27 mouse cellular contexts compared by ENCODE assay signal in genomic region chr8:86401946-86402345, GRCm38 (mm10).
DNase-seq lines count a peak whose midpoint lies in the region; ATAC-seq and TF ChIP-seq lines count a peak whose summit lies in the region.
"Had no signal": no experiment of that assay in that cellular context is flagged by ENCODE, and none has a peak within 500 bp of the region (broad histone marks: within the 10 kb centered on the region; RNA-seq: fewer than 3 reads in every experiment).

No protein-coding gene starts in this region.

- peak; percentile 73 for DNase-seq in heart, adult 11 months
- peak; percentile 37 for DNase-seq in midbrain, embryonic 14.5 days
- peak; percentile 84 for DNase-seq in brain, embryonic 14.5 days (ENCODE audit: low read depth)
- no peak for DNase-seq in urinary bladder, postnatal 4 days (ENCODE audit: low spot score in 2 of 2)
- no peak for DNase-seq in layer of hippocampus, adult 11-12 months (ENCODE audit: low spot score)
- DNase-seq: adrenal gland, adult 8-10 months; cerebellum, adult 8-10 months; cerebellum, postnatal 25 days; gastrocnemius, postnatal 14 days; heart, postnatal 36 days; kidney, adult 11 months; kidney, postnatal 14 days; lung, postnatal 36 days; right cerebral cortex, postnatal 4 days; thymus, adult 18-20 months; thymus, postnatal 25 days had no signal

- 84% methylated on average over 2 of the region's 2 CpGs for WGBS in heart, embryonic 11.5 days (ENCODE audit: insufficient replicate concordance)
- WGBS in midbrain, embryonic 14.5 days, result 67% methylated on average over 2 of the region's 2 CpGs
- WGBS in midbrain, embryonic 13.5 days, result 83% methylated on average over 2 of the region's 2 CpGs

- no peaks in the 10 kb centered on the region for H3K4me1 ChIP-seq in heart, embryonic 11.5 days (ENCODE audit: control insufficient read depth, insufficient read depth, low read length)
- 0 out of 2 replicates have a peak, but pooled peaks cover 4% of the 10 kb centered on the region for H3K4me1 ChIP-seq in midbrain, embryonic 14.5 days (ENCODE audit: control insufficient read depth, insufficient read depth, low read length)
- peaks cover 8% of the 10 kb centered on the region; the same call in 1 of the 2 replicates for H3K4me1 ChIP-seq in midbrain, embryonic 13.5 days (replicated peaks)
- H3K4me1 ChIP-seq: heart, embryonic 10.5 days; megakaryocyte, embryonic 14.5 days; midbrain, embryonic 12.5 days had no signal

- no peaks in the 10 kb centered on the region for H3K27me3 ChIP-seq in heart, embryonic 11.5 days (ENCODE audit: control insufficient read depth, insufficient read depth, low read length)
- H3K27me3 ChIP-seq in midbrain, embryonic 14.5 days (ENCODE audit: control insufficient read depth, insufficient read depth, low read length), result no peaks in the 10 kb centered on the region
- H3K27me3 ChIP-seq in midbrain, embryonic 13.5 days, result no peaks in the 10 kb centered on the region
- H3K27me3 ChIP-seq: limb, embryonic 13.5 days; megakaryocyte, embryonic 14.5 days; midbrain, embryonic 12.5 days had no signal

- TF ChIP-seq POLR2A in brain, embryonic 14.5 days (IDR thresholded peaks at IDR 0.05; ENCODE audit: borderline replicate concordance, extremely low read depth, insufficient read depth, insufficient read length, poor library complexity, severe bottlenecking), result no peak

- no peak for TF ChIP-seq CTCF in brain, embryonic 14.5 days (IDR thresholded peaks at IDR 0.05; ENCODE audit: borderline replicate concordance, extremely low read depth, insufficient read depth, insufficient read length)

- no peak overlapping the region for H3K4me2 ChIP-seq in heart, embryonic 11.5 days
- H3K4me2 ChIP-seq in midbrain, embryonic 14.5 days (ENCODE audit: low read length), result no peak overlapping the region
- no peak overlapping the region for H3K4me2 ChIP-seq in midbrain, embryonic 13.5 days (replicated peaks)
- H3K4me2 ChIP-seq: limb, embryonic 13.5 days; liver, embryonic 11.5 days; midbrain, embryonic 12.5 days had no signal

- ATAC-seq in heart, embryonic 11.5 days (replicated peaks; ENCODE audit: insufficient number of reproducible peaks, low FRiP score, low TSS enrichment), result no peak
- ATAC-seq in midbrain, embryonic 14.5 days (ENCODE audit: low FRiP score, low TSS enrichment), result no peak
- ATAC-seq in midbrain, embryonic 13.5 days, result no peak
- ATAC-seq: CD4-positive, CD25-positive, alpha-beta regulatory T cell, adult 4 months; inflammation-experienced regulatory T-cells, adult 6 months had no signal

- H3K9ac ChIP-seq in heart, embryonic 11.5 days (ENCODE audit: low read depth, low read length), result no peak overlapping the region
- no peak overlapping the region for H3K9ac ChIP-seq in midbrain, embryonic 14.5 days (replicated peaks; ENCODE audit: low read length)
- no peak overlapping the region for H3K9ac ChIP-seq in midbrain, embryonic 13.5 days (replicated peaks)
- H3K9ac ChIP-seq: limb, embryonic 13.5 days; midbrain, embryonic 12.5 days had no signal

- H3K4me3 ChIP-seq in heart, embryonic 11.5 days (ENCODE audit: low read depth, low read length), result no peak overlapping the region
- H3K4me3 ChIP-seq in midbrain, embryonic 14.5 days (replicated peaks; ENCODE audit: low read depth, low read length), result no peak overlapping the region
- H3K4me3 ChIP-seq in midbrain, embryonic 13.5 days (replicated peaks), result no peak overlapping the region
- H3K4me3 ChIP-seq: heart, embryonic 10.5 days; layer of hippocampus, adult 2 months; limb, embryonic 13.5 days; megakaryocyte, embryonic 14.5 days; midbrain, embryonic 12.5 days had no signal

- H3K36me3 ChIP-seq in heart, embryonic 11.5 days (ENCODE audit: control insufficient read depth, insufficient read depth, low read length), result no peaks in the 10 kb centered on the region
- no peaks in the 10 kb centered on the region for H3K36me3 ChIP-seq in midbrain, embryonic 14.5 days (ENCODE audit: control insufficient read depth, insufficient read depth, low read length)
- H3K36me3 ChIP-seq in midbrain, embryonic 13.5 days, result no peaks in the 10 kb centered on the region
- H3K36me3 ChIP-seq: heart, embryonic 10.5 days; limb, embryonic 13.5 days; midbrain, embryonic 12.5 days had no signal

- H3K27ac ChIP-seq in heart, embryonic 11.5 days (ENCODE audit: low read depth, low read length), result no peak overlapping the region
- no peak overlapping the region for H3K27ac ChIP-seq in midbrain, embryonic 14.5 days (replicated peaks; ENCODE audit: low read depth, low read length)
- H3K27ac ChIP-seq in midbrain, embryonic 13.5 days, result no peak overlapping the region
- H3K27ac ChIP-seq: heart, embryonic 10.5 days; layer of hippocampus, adult 2 months; limb, embryonic 13.5 days; midbrain, embryonic 12.5 days; stomach, postnatal 0 days had no signal

- no peaks in the 10 kb centered on the region for H3K9me3 ChIP-seq in heart, embryonic 11.5 days (replicated peaks; ENCODE audit: control insufficient read depth, low read length)
- H3K9me3 ChIP-seq in midbrain, embryonic 14.5 days (ENCODE audit: control insufficient read depth, low read length), result no peaks in the 10 kb centered on the region
- no peaks in the 10 kb centered on the region for H3K9me3 ChIP-seq in midbrain, embryonic 13.5 days
- H3K9me3 ChIP-seq: heart, embryonic 10.5 days; limb, embryonic 13.5 days; megakaryocyte, embryonic 14.5 days; midbrain, embryonic 12.5 days had no signal

Comparison
In these comparisons a context has a peak if more than half of its experiments do, and no peak if none do; other contexts are left out.
1. DNase-seq: peak in heart, adult 11 months (single experiment), midbrain, embryonic 14.5 days (single experiment) and brain, embryonic 14.5 days (single experiment); none in urinary bladder, postnatal 4 days (0 of 2) and layer of hippocampus, adult 11-12 months (single experiment).